Comparison of ENCODE assay signal across 25 mouse cellular contexts in the genomic region with DNA sequence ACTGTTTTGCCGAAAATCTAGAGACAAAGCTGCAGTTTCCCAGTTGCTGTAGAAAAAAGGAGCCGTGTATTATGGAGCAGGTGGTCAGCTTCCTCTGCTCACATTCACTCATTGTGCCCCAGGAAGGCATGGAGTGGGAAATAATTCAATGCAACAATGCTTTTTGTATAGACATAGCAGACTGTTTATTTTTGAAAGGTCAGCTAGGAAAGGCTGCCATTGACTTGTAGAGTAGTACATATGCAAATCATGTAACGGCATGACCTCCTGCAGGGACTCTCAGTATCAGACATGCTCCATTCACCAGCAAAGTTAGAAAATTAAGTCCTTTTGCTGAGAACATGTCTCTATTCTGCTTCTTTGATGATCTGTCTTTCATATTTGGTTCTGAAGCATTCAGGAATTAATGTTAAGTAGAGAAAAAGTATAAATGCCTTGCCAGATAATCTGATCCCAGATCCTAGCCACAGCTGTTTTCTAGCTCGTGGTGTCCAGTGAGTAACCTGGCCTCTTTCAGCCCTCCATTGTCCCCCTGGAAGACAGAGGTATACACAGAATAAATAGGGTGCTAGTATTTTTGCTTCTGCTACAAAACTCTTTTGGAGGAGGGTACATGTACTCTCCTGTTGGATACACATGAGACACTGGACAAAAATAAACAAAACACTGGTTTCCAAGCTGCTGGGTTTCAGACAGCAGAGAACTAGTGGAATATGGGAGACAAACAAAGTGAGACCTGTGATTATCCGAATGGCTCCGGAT.
DNase-seq lines count a peak whose midpoint lies in the region; ATAC-seq and TF ChIP-seq lines count a peak whose summit lies in the region.
"Had no signal": no experiment of that assay in that cellular context is flagged by ENCODE, and none has a peak within 500 bp of the region (broad histone marks: within the 10 kb centered on the region; RNA-seq: fewer than 3 reads in every experiment).

No protein-coding gene starts in this region.

- H3K4me3 ChIP-seq in hindbrain, embryonic 10.5 days = no peak overlapping the region
- no peak overlapping the region for H3K4me3 ChIP-seq in hindbrain, embryonic 12.5 days
- H3K4me3 ChIP-seq in midbrain, embryonic 13.5 days (replicated peaks) = no peak overlapping the region
- H3K4me3 ChIP-seq in midbrain, embryonic 14.5 days (replicated peaks; ENCODE audit: low read depth, low read length) = no peak overlapping the region
- no peak overlapping the region for H3K4me3 ChIP-seq in stomach, postnatal 0 days (ENCODE audit: low read depth, low read length)
- H3K4me3 ChIP-seq: embryonic facial prominence, embryonic 12.5 days; forebrain, embryonic 12.5 days; heart, embryonic 10.5 days had no signal

- peaks cover 29% of the 10 kb centered on the region for H3K4me1 ChIP-seq in hindbrain, embryonic 10.5 days (replicated peaks)
- peaks cover 11% of the 10 kb centered on the region for H3K4me1 ChIP-seq in hindbrain, embryonic 12.5 days
- peaks cover 9% of the 10 kb centered on the region for H3K4me1 ChIP-seq in midbrain, embryonic 13.5 days (replicated peaks)
- H3K4me1 ChIP-seq in midbrain, embryonic 14.5 days (ENCODE audit: control insufficient read depth, insufficient read depth, low read length) = peaks cover 8% of the 10 kb centered on the region; the same call in 1 of the 2 replicates
- H3K4me1 ChIP-seq in stomach, postnatal 0 days (replicated peaks; ENCODE audit: control insufficient read depth, insufficient read depth) = no peaks in the 10 kb centered on the region
- H3K4me1 ChIP-seq: heart, embryonic 10.5 days had no signal

- H3K36me3 ChIP-seq in hindbrain, embryonic 10.5 days = no peaks in the 10 kb centered on the region
- H3K36me3 ChIP-seq in hindbrain, embryonic 12.5 days = no peaks in the 10 kb centered on the region
- no peaks in the 10 kb centered on the region for H3K36me3 ChIP-seq in midbrain, embryonic 13.5 days
- no peaks in the 10 kb centered on the region for H3K36me3 ChIP-seq in midbrain, embryonic 14.5 days (ENCODE audit: control insufficient read depth, insufficient read depth, low read length)
- no peaks in the 10 kb centered on the region for H3K36me3 ChIP-seq in stomach, postnatal 0 days (ENCODE audit: control insufficient read depth, insufficient read depth, low read length)
- H3K36me3 ChIP-seq: embryonic facial prominence, embryonic 12.5 days; forebrain, embryonic 12.5 days; heart, embryonic 10.5 days had no signal

- no peak overlapping the region for H3K4me2 ChIP-seq in hindbrain, embryonic 12.5 days (replicated peaks)
- H3K4me2 ChIP-seq in midbrain, embryonic 13.5 days (replicated peaks) = no peak overlapping the region
- no peak overlapping the region for H3K4me2 ChIP-seq in midbrain, embryonic 14.5 days (ENCODE audit: low read length)
- H3K4me2 ChIP-seq in stomach, postnatal 0 days (replicated peaks; ENCODE audit: low read depth) = no peak overlapping the region
- H3K4me2 ChIP-seq: embryonic facial prominence, embryonic 12.5 days; forebrain, embryonic 12.5 days had no signal

- TF ChIP-seq EP300 in stomach, postnatal 0 days (optimal IDR thresholded peaks at IDR 0.05) = no peak

- no peak overlapping the region for H3K9ac ChIP-seq in hindbrain, embryonic 12.5 days
- no peak overlapping the region for H3K9ac ChIP-seq in midbrain, embryonic 13.5 days (replicated peaks)
- no peak overlapping the region for H3K9ac ChIP-seq in midbrain, embryonic 14.5 days (replicated peaks; ENCODE audit: low read length)
- no peak overlapping the region for H3K9ac ChIP-seq in stomach, postnatal 0 days (ENCODE audit: low read length)
- H3K9ac ChIP-seq: embryonic facial prominence, embryonic 12.5 days; forebrain, embryonic 12.5 days had no signal

- no peak for ATAC-seq in hindbrain, embryonic 12.5 days (ENCODE audit: low FRiP score)
- ATAC-seq in midbrain, embryonic 13.5 days = peak; percentile 58; the same call in 1 of the 2 replicates
- no peak for ATAC-seq in midbrain, embryonic 14.5 days (ENCODE audit: low FRiP score, low TSS enrichment)
- no peak for ATAC-seq in stomach, postnatal 0 days (ENCODE audit: low FRiP score, low TSS enrichment)
- ATAC-seq: CD4-positive, CD25-positive, alpha-beta regulatory T cell, adult 4 months; hindbrain, embryonic 16.5 days; inflammation-experienced regulatory T-cells, adult 6 months; intestine, postnatal 0 days; Patski had no signal

- 52% methylated on average over 6 of the region's 6 CpGs for WGBS in hindbrain, embryonic 10.5 days
- WGBS in hindbrain, embryonic 12.5 days = 40% methylated on average over 6 of the region's 6 CpGs
- 40% methylated on average over 6 of the region's 6 CpGs for WGBS in midbrain, embryonic 13.5 days
- WGBS in midbrain, embryonic 14.5 days = 39% methylated on average over 6 of the region's 6 CpGs
- 68% methylated on average over 6 of the region's 6 CpGs for WGBS in stomach, postnatal 0 days

- peak overlapping the region; percentile 45; the same call in 1 of the 2 replicates for H3K27ac ChIP-seq in hindbrain, embryonic 10.5 days
- no peak overlapping the region for H3K27ac ChIP-seq in hindbrain, embryonic 12.5 days
- H3K27ac ChIP-seq in midbrain, embryonic 13.5 days = no peak overlapping the region
- H3K27ac ChIP-seq in midbrain, embryonic 14.5 days (replicated peaks; ENCODE audit: low read depth, low read length) = no peak overlapping the region
- H3K27ac ChIP-seq in stomach, postnatal 0 days (replicated peaks) = no peak overlapping the region
- H3K27ac ChIP-seq: embryonic facial prominence, embryonic 12.5 days; forebrain, embryonic 12.5 days; heart, embryonic 10.5 days had no signal

- DNase-seq in embryo, embryonic 10.5 days (ENCODE audit: low spot score) = peak; percentile 18
- no peak for DNase-seq in embryo, embryonic 9.5 days (ENCODE audit: extremely low spot score)
- DNase-seq in hindbrain, embryonic 10.5 days (ENCODE audit: low spot score) = no peak
- DNase-seq in midbrain, embryonic 14.5 days = no peak
- DNase-seq in ZHBTc4 (ENCODE audit: low read depth, low spot score) = peak; percentile 8
- no peak for DNase-seq in stomach, postnatal 0 days (ENCODE audit: low spot score)
- DNase-seq: adrenal gland, adult 8-10 months; B cell, adult 2 months; cerebellum, adult 11-12 months; cerebellum, adult 9-10 months; cerebellum, postnatal 25 days; gastrocnemius, postnatal 10 days; heart, adult 18-20 months; heart, postnatal 10 days; heart, postnatal 4 days had no signal

- H3K9me3 ChIP-seq in hindbrain, embryonic 10.5 days = no peaks in the 10 kb centered on the region
- no peaks in the 10 kb centered on the region for H3K9me3 ChIP-seq in hindbrain, embryonic 12.5 days (replicated peaks)
- no peaks in the 10 kb centered on the region for H3K9me3 ChIP-seq in midbrain, embryonic 13.5 days
- no peaks in the 10 kb centered on the region for H3K9me3 ChIP-seq in midbrain, embryonic 14.5 days (ENCODE audit: control insufficient read depth, low read length)
- no peaks in the 10 kb centered on the region for H3K9me3 ChIP-seq in stomach, postnatal 0 days (ENCODE audit: control insufficient read depth, low read length)
- H3K9me3 ChIP-seq: embryonic facial prominence, embryonic 12.5 days; forebrain, embryonic 12.5 days; heart, embryonic 10.5 days had no signal

- H3K27me3 ChIP-seq in hindbrain, embryonic 10.5 days (ENCODE audit: insufficient read depth, poor library complexity, severe bottlenecking) = no peaks in the 10 kb centered on the region; the same call in 1 of the 2 replicates
- no peaks in the 10 kb centered on the region for H3K27me3 ChIP-seq in hindbrain, embryonic 12.5 days
- H3K27me3 ChIP-seq in midbrain, embryonic 13.5 days = no peaks in the 10 kb centered on the region
- H3K27me3 ChIP-seq in midbrain, embryonic 14.5 days (ENCODE audit: control insufficient read depth, insufficient read depth, low read length) = no peaks in the 10 kb centered on the region
- H3K27me3 ChIP-seq in stomach, postnatal 0 days (ENCODE audit: control insufficient read depth, insufficient read depth, low read length) = no peaks in the 10 kb centered on the region
- H3K27me3 ChIP-seq: embryonic facial prominence, embryonic 12.5 days; forebrain, embryonic 12.5 days; Patski had no signal

- TF ChIP-seq CTCF in stomach, postnatal 0 days (IDR thresholded peaks at IDR 0.05; ENCODE audit: low read depth) = no peak

Comparison
In these comparisons a context has a peak if more than half of its experiments do, and no peak if none do; other contexts are left out.
1. DNase-seq: peak in embryo, embryonic 10.5 days (single experiment) and ZHBTc4 (single experiment); none in embryo, embryonic 9.5 days (single experiment), hindbrain, embryonic 10.5 days (single experiment), midbrain, embryonic 14.5 days (single experiment) and stomach, postnatal 0 days (single experiment).